Mouse (Mus musculus): ENCODE results near the gene Kcnip2. TPM values are rescaled to one million over a fixed set of nuclear protein-coding genes. Genes with fewer than 3 reads are reported as not detected.

Gene Kcnip2
- polyA plus RNA-seq, 1 experiment from 2014 or later, result 0.73 TPM

- no peak overlapping the region for H3K9ac ChIP-seq (ENCODE audit: low read depth, low read length)
- H3K36me3 ChIP-seq (ENCODE audit: control insufficient read depth, insufficient read depth, low read length), result no peaks in the 10 kb centered on the region
- DNase-seq (ENCODE audit: low spot score) (no peak), ATAC-seq (ENCODE audit: low FRiP score) (no peak)
- no peaks in the 10 kb centered on the region for H3K4me1 ChIP-seq (replicated peaks; ENCODE audit: control insufficient read depth, insufficient read depth, low read length)
- H3K9me3 ChIP-seq (ENCODE audit: control insufficient read depth, low read length), result no peaks in the 10 kb centered on the region
- 81% methylated on average over 11 of the region's 13 CpGs for WGBS
- H3K4me2 ChIP-seq (replicated peaks; ENCODE audit: low read depth, low read length), result no peak overlapping the region
- H3K4me3 ChIP-seq (ENCODE audit: low read depth, low read length), result no peak overlapping the region
- H3K27ac ChIP-seq (ENCODE audit: low read depth, low read length), result no peak overlapping the region
- H3K27me3 ChIP-seq (ENCODE audit: control insufficient read depth, insufficient read depth, low read length), result no peaks in the 10 kb centered on the region
Observed at GRCm38 (mm10) chr19:45789888-45790874, 25.7 kb downstream of the Kcnip2 start.

- 77% methylated on average over 7 of the region's 7 CpGs for WGBS
- Histone ChIP-seq H3K9ac (ENCODE audit: low read depth, low read length) (no peak overlapping the region), H3K36me3 (ENCODE audit: control insufficient read depth, insufficient read depth, low read length) (no peaks in the 10 kb centered on the region), H3K4me2 (replicated peaks; ENCODE audit: low read depth, low read length) (no peak overlapping the region), H3K4me3 (ENCODE audit: low read depth, low read length) (no peak overlapping the region), H3K4me1 (replicated peaks; ENCODE audit: control insufficient read depth, insufficient read depth, low read length) (no peaks in the 10 kb centered on the region), H3K27me3 (ENCODE audit: control insufficient read depth, insufficient read depth, low read length) (no peaks in the 10 kb centered on the region), H3K9me3 (ENCODE audit: control insufficient read depth, low read length) (no peaks in the 10 kb centered on the region), H3K27ac (ENCODE audit: low read depth, low read length) (no peak overlapping the region)
- DNase-seq (ENCODE audit: low spot score) (no peak), ATAC-seq (ENCODE audit: low FRiP score) (no peak)
Observed at GRCm38 (mm10) chr19:45789365-45789764, 26.5 kb downstream of the Kcnip2 start.

- H3K4me1 ChIP-seq (replicated peaks; ENCODE audit: control insufficient read depth, insufficient read depth, low read length), result no peaks in the 10 kb centered on the region
- H3K9me3 ChIP-seq (ENCODE audit: control insufficient read depth, low read length), result no peaks in the 10 kb centered on the region
- no peak overlapping the region for H3K27ac ChIP-seq (ENCODE audit: low read depth, low read length)
- no peaks in the 10 kb centered on the region for H3K27me3 ChIP-seq (ENCODE audit: control insufficient read depth, insufficient read depth, low read length)
- no peak overlapping the region for H3K9ac ChIP-seq (ENCODE audit: low read depth, low read length)
- ATAC-seq (ENCODE audit: low FRiP score) (no peak), DNase-seq (ENCODE audit: low spot score) (no peak)
- H3K4me2 ChIP-seq (replicated peaks; ENCODE audit: low read depth, low read length), result no peak overlapping the region
- no peaks in the 10 kb centered on the region for H3K36me3 ChIP-seq (ENCODE audit: control insufficient read depth, insufficient read depth, low read length)
- no peak overlapping the region for H3K4me3 ChIP-seq (ENCODE audit: low read depth, low read length)
- 94% methylated on average over 4 of the region's 4 CpGs for WGBS
Observed at GRCm38 (mm10) chr19:45788337-45788736, 27.5 kb downstream of the Kcnip2 start.

- Histone ChIP-seq H3K4me2 (replicated peaks; ENCODE audit: low read depth, low read length) (no peak overlapping the region), H3K4me1 (replicated peaks; ENCODE audit: control insufficient read depth, insufficient read depth, low read length) (no peaks in the 10 kb centered on the region), H3K9ac (ENCODE audit: low read depth, low read length) (no peak overlapping the region), H3K36me3 (ENCODE audit: control insufficient read depth, insufficient read depth, low read length) (no peaks in the 10 kb centered on the region), H3K27ac (ENCODE audit: low read depth, low read length) (no peak overlapping the region), H3K4me3 (ENCODE audit: low read depth, low read length) (no peak overlapping the region), H3K9me3 (ENCODE audit: control insufficient read depth, low read length) (no peaks in the 10 kb centered on the region), H3K27me3 (ENCODE audit: control insufficient read depth, insufficient read depth, low read length) (no peaks in the 10 kb centered on the region)
- WGBS, result 75% methylated on average over 3 of the region's 3 CpGs
- DNase-seq (ENCODE audit: low spot score) (no peak), ATAC-seq (ENCODE audit: low FRiP score) (no peak)
Observed at GRCm38 (mm10) chr19:45787450-45787849, 28.4 kb downstream of the Kcnip2 start.

- no peak overlapping the region for H3K4me3 ChIP-seq (ENCODE audit: low read depth, low read length)
- WGBS, result 67% methylated on average over 3 of the region's 3 CpGs
- DNase-seq (ENCODE audit: low spot score) (no peak), ATAC-seq (ENCODE audit: low FRiP score) (no peak)
- H3K4me2 ChIP-seq (replicated peaks; ENCODE audit: low read depth, low read length), result no peak overlapping the region
- H3K27ac ChIP-seq (ENCODE audit: low read depth, low read length), result no peak overlapping the region
- peaks cover 7% of the 10 kb centered on the region for H3K4me1 ChIP-seq (replicated peaks; ENCODE audit: control insufficient read depth, insufficient read depth, low read length)
- no peaks in the 10 kb centered on the region for H3K36me3 ChIP-seq (ENCODE audit: control insufficient read depth, insufficient read depth, low read length)
- no peaks in the 10 kb centered on the region for H3K27me3 ChIP-seq (ENCODE audit: control insufficient read depth, insufficient read depth, low read length)
- no peaks in the 10 kb centered on the region for H3K9me3 ChIP-seq (ENCODE audit: control insufficient read depth, low read length)
- H3K9ac ChIP-seq (ENCODE audit: low read depth, low read length), result no peak overlapping the region
Observed at GRCm38 (mm10) chr19:45785470-45785869, 30.4 kb downstream of the Kcnip2 start.

- Histone ChIP-seq H3K27ac (ENCODE audit: low read depth, low read length) (no peak overlapping the region), H3K4me1 (replicated peaks; ENCODE audit: control insufficient read depth, insufficient read depth, low read length) (peaks cover 7% of the 10 kb centered on the region), H3K9ac (ENCODE audit: low read depth, low read length) (peak overlapping the region; percentile 45; the same call in 1 of the 2 replicates), H3K9me3 (ENCODE audit: control insufficient read depth, low read length) (no peaks in the 10 kb centered on the region), H3K4me3 (ENCODE audit: low read depth, low read length) (peak overlapping the region; percentile 100), H3K27me3 (ENCODE audit: control insufficient read depth, insufficient read depth, low read length) (no peaks in the 10 kb centered on the region), H3K4me2 (replicated peaks; ENCODE audit: low read depth, low read length) (peak overlapping the region; percentile 45), H3K36me3 (ENCODE audit: control insufficient read depth, insufficient read depth, low read length) (no peaks in the 10 kb centered on the region)
- ATAC-seq (ENCODE audit: low FRiP score) (no peak), DNase-seq (ENCODE audit: low spot score) (no peak)
- 39% methylated on average over 17 of the region's 17 CpGs for WGBS
Observed at GRCm38 (mm10) chr19:45783933-45784576, 31.8 kb downstream of the Kcnip2 start.

- peaks cover 7% of the 10 kb centered on the region for H3K4me1 ChIP-seq (replicated peaks; ENCODE audit: control insufficient read depth, insufficient read depth, low read length)
- ATAC-seq (ENCODE audit: low FRiP score) (peak; percentile 97), DNase-seq (ENCODE audit: low spot score) (peak; percentile 97)
- peak within 1 kb of the TSS; percentile 49 for H3K4me2 ChIP-seq (replicated peaks; ENCODE audit: low read depth, low read length)
- H3K9me3 ChIP-seq (ENCODE audit: control insufficient read depth, low read length), result no peaks in the 10 kb centered on the region
- H3K9ac ChIP-seq (ENCODE audit: low read depth, low read length), result peak within 1 kb of the TSS; percentile 98
- 0 out of 2 replicates have a peak, but pooled peaks cover 1% of the 10 kb centered on the region for H3K36me3 ChIP-seq (ENCODE audit: control insufficient read depth, insufficient read depth, low read length)
- 1% methylated on average over 51 of the region's 71 CpGs for WGBS
- H3K27ac ChIP-seq (ENCODE audit: low read depth, low read length), result peak within 1 kb of the TSS; percentile 98
- no peaks in the 10 kb centered on the region for H3K27me3 ChIP-seq (ENCODE audit: control insufficient read depth, insufficient read depth, low read length)
- H3K4me3 ChIP-seq (ENCODE audit: low read depth, low read length), result peak within 1 kb of the TSS; percentile 100
Observed at GRCm38 (mm10) chr19:45783181-45783932, 32.5 kb downstream of the Kcnip2 start, which contains the start of gene Mgea5. TSS of gene Mgea5 (minus strand) at chr19:45783837.

- Histone ChIP-seq H3K36me3 (ENCODE audit: control insufficient read depth, insufficient read depth, low read length) (peaks cover 3% of the 10 kb centered on the region; the same call in 1 of the 2 replicates), H3K9me3 (ENCODE audit: control insufficient read depth, low read length) (no peaks in the 10 kb centered on the region), H3K27me3 (ENCODE audit: control insufficient read depth, insufficient read depth, low read length) (no peaks in the 10 kb centered on the region), H3K9ac (ENCODE audit: low read depth, low read length) (peak overlapping the region; percentile 98), H3K4me3 (ENCODE audit: low read depth, low read length) (peak overlapping the region; percentile 100), H3K4me1 (replicated peaks; ENCODE audit: control insufficient read depth, insufficient read depth, low read length) (peaks cover 7% of the 10 kb centered on the region), H3K4me2 (replicated peaks; ENCODE audit: low read depth, low read length) (peak overlapping the region; percentile 49), H3K27ac (ENCODE audit: low read depth, low read length) (peak overlapping the region; percentile 98)
- under 1% methylated on average over 36 of the region's 36 CpGs for WGBS
- DNase-seq (ENCODE audit: low spot score) (peak; percentile 73), ATAC-seq (ENCODE audit: low FRiP score) (peak; percentile 60)
Observed at GRCm38 (mm10) chr19:45782315-45783001, 33.4 kb downstream of the Kcnip2 start.

Data from hindbrain, embryonic 11.5 days (tissue).